Mouse (Mus musculus) right cerebral cortex, postnatal 25 days (tissue): ENCODE results near the gene Rilpl1.
"Not testable (repeated sequence)": the region's sequence is repeated elsewhere in the genome, so short reads cannot be mapped to it uniquely, and the experiment has no call there.

Experiments used
- DNase-seq: peaks from one replicate; pipeline ENCODE4 v3.0.0; 2022

Rilpl1 gene

GRCm38 (mm10) chr5:124528791-124529190, 2.4 kb downstream of the Rilpl1 start:
- no peak for DNase-seq

DNA sequence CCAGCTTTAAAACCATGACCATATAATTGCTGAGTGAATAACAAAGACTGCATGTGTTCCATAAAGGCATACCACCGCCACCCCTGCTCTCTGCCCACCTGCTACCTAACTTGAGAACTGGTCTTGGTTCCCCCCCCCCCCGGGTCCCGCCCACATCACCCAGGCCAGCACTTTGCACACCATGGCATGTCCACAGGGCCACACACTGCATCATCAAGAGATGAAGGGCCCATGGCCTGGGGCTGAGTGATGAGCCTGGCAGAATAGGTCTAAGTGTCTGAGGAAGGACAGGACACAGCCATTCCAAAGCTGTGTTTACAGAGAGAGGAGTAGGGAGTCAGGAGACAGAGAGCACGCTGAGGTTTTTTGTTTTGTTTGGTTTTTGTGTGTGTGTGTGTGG, 2.8 kb downstream of the Rilpl1 start:
- no peak for DNase-seq

DNA sequence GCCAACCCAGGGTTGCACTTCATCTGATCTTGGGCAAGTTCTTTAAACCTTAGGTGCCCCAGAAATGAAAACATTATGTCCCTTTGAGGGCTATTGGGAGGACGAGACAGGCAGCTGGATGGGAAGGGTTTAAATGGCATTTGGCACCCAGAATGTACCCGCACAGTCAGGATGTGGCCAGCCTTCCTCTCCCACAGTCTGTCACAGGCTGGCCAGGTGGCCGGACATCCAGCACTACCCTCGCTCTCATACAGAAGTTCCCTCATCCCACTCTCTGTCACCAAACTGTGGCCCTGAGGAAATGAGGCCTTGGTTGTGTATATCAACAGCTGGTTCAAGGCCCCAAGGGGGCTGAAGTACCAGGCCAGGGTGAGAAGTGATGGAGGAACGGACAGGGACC, 6.2 kb downstream of the Rilpl1 start:
- peak; percentile 3 for DNase-seq

- DNase-seq: no peak
Measured at GRCm38 (mm10) chr5:124523032-124523431, 8.2 kb downstream of the Rilpl1 start.

- DNase-seq: no peak
Measured at GRCm38 (mm10) chr5:124521588-124521987, 9.6 kb downstream of the Rilpl1 start.

DNA sequence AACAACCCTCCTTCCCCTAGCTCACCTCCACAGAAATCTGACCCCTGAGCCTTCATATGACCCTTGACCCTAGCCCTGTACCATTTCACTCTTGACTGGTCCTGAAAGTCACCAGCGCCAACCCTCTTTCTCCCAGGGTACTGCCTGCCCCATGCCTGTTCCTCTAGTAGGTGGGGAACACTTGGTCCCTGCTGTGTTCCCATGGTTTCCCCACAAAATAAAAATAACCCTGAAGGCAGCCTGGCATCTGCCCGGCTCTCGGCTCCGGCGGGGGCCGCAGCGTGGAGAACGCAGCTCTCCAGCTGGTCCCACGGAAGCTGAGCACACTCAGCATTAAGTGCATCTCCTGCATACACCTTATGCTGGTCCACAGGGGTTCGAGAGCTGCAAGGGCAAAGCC, 12.5 kb downstream of the Rilpl1 start:
- peak; percentile 79 for DNase-seq

- no peak for DNase-seq
Measured at GRCm38 (mm10) chr5:124515789-124516188, 15.4 kb downstream of the Rilpl1 start.

- DNase-seq: no peak
Measured at GRCm38 (mm10) chr5:124510536-124511050, 20.6 kb downstream of the Rilpl1 start.

DNA sequence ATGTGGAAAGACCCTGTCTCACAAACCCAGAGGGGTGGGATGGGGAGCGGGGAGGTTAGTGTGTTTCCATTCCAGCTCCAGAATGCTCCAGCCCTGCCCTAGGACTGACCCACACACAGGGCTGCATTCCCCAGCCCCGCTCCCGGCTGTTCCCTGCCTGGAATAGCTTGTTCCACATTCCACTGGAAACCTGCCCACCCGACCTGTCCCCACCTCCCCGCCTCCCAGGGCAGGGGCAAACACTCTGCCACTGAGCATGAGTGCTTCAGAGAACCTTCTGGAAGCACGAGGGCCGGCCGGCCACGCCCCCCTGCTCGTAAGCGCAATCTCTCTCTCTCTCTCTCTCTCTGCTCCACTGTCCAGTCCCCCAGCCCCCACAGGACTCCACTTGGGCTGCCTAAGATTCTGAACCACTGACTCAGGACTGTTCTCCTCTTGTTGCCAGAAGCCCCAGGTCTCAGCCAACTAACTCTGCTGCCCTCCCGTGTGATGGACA, 21.4 kb downstream of the Rilpl1 start:
- DNase-seq: no peak

DNA sequence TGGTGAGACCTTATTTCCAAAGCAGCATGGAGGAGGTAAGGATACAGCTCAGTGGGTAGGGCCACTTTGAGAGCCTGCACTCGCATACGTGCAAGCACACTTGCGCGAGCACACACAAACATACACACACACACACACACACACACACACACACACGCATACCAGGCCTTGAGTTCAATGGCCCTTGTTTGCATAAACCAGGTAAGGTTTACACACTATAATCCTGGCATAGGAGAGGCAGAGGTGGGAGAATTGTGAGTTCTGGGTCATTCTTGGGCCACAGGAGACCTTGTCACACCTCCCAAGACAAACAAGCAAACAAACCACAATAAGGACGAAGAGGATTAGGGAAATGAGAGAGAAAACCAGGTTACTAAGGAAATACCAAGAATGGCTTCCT, 22.0 kb downstream of the Rilpl1 start:
- DNase-seq: no peak

DNA sequence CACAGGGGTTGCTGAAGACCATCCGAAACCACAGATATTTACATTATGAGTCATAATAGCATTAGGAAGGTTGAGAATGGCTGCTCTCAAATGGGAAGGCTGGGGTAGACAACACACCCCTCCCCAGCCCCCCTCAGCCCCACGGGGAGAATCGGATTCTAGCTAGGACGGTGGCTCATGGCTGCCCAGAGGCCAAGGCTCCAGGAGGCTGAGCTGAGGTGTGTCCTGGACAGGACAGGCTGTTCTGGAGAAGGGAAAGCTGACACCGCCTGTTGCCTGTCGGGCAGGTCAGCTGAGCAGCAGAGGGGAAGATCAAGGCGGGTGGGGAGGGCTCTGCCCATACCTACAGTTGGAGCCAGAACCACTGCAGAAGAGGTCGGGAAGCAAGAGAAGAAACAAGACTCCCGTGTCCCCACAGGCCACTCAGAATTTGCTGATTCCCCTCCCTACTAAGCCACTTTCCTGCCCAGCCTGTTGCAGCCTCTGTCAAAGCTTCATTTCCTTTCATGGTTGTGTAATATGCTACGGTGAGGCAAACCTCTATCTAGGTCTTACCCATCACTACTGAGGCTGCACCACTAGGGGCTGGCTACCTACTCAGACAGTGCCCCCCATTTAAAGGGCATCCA, 24.3 kb downstream of the Rilpl1 start:
- no peak for DNase-seq

GRCm38 (mm10) chr5:124505235-124505634, 26.0 kb downstream of the Rilpl1 start:
- DNase-seq: no peak

GRCm38 (mm10) chr5:124503742-124504141, 27.4 kb downstream of the Rilpl1 start:
- DNase-seq: peak; percentile 90

- DNase-seq: no peak
Measured at GRCm38 (mm10) chr5:124501541-124501940, 29.6 kb downstream of the Rilpl1 start.

- DNase-seq: peak; percentile 68
Measured at GRCm38 (mm10) chr5:124500573-124500972, 30.6 kb downstream of the Rilpl1 start.

GRCm38 (mm10) chr5:124500037-124500436, 31.2 kb downstream of the Rilpl1 start:
- not testable (repeated sequence) for DNase-seq

- DNase-seq: no peak
Measured at GRCm38 (mm10) chr5:124499001-124499400, 32.2 kb downstream of the Rilpl1 start.

GRCm38 (mm10) chr5:124498221-124498876, 32.8 kb downstream of the Rilpl1 start:
- no peak for DNase-seq

- DNase-seq: no peak
Measured at GRCm38 (mm10) chr5:124496614-124497514, 34.3 kb downstream of the Rilpl1 start.

- DNase-seq: peak; percentile 43
Measured at GRCm38 (mm10) chr5:124495547-124495946, 35.6 kb downstream of the Rilpl1 start.

- DNase-seq: no peak
Measured at GRCm38 (mm10) chr5:124493455-124493854, 37.7 kb downstream of the Rilpl1 start.

- DNase-seq: no peak
Measured at GRCm38 (mm10) chr5:124492618-124493017, 38.6 kb downstream of the Rilpl1 start.

- no peak for DNase-seq
Measured at GRCm38 (mm10) chr5:124491732-124492131, 39.5 kb downstream of the Rilpl1 start.
